Mouse (Mus musculus) kidney, adult 2 months (tissue): ENCODE data around the gene Cntfr.

ENCODE experiments used
- CTCF ChIP-seq: fragments of 200-500 bp; conservative IDR thresholded peaks from 2 replicates; pipeline ENCODE4 v1.5.1; 2011; ENCODE audit warnings: low read depth, mild to moderate bottlenecking, control low read depth, low read length, moderate library complexity, mixed read lengths; ENCODE audit not compliant: insufficient read depth, insufficient read length
- POLR2A ChIP-seq: fragments of 200-500 bp; IDR thresholded peaks from one replicate; pipeline ENCODE4 v1.6.1; 2011; ENCODE audit warnings: low read depth, low read length, control low read depth

DNA sequence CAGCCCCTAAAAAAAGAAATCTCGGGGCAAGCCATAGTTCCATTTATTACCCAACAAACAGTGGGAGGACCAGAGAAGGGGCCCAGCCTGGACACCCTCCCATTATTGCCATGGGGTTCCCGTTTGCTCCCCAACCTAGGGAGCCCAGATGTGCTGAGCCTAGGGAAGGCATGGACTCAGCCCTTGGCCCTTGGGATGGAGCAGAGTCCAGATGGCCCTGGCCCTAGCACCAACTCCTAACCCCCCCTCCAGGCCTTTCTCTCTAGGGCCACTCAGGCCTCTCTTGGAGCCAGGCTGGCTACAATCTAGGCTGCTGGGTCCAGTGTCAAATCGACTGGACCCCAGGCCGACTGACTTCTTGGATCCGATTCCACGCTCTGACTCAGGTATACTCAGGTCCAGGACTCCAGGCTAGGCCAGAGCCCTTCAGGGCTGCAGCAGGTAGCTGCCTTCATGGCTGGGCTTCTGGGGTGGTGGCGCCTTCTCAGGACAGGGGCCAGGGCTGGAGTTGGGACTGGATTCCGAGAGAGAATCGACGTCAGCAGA is 58.6 kb downstream of the Cntfr start:
- TF ChIP-seq POLR2A (no peak), CTCF (no peak)
